Mouse (Mus musculus): ENCODE measurements around the gene Irf1.

Gene Irf1

DNA sequence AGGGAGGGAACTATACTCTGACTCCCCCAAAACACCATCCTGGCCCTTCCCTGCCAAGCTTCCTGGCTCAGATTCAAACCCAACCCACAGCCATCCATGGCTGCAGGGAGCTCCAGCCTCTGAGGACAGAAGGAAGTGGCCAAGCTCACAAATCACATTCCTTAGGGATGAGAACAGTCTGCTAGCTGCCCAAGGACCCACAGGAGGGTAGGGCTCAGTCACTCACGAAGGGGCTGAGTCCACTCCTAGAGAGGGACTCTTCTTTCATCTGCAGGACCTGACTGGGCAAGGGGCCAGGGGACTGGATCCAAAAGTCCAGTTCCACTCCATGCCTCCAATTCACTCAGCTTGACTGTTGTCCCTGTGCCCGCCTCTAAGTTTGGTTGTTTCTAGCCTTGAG, 8.0 kb upstream of the Irf1 start:
- DNase-seq: peak; percentile 32 to 37

DNA sequence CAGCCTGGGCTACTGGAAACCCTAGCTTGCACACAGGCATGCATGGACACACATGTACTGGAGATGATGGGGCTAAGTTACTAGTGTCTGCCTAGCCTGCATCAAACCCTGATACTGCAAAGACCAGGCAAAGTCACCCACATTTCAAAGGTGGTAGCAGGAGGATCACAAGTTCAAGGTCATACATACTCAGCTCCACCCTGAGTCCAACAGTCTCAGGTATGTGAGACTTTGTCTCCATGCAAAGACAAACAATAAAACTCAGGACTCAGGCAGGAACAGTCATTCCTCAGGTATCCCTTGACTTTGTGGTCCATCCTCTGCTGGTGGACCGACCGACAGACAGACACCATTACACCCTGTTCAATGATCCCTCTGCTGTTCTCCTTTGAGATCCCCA, 7.4 kb upstream of the Irf1 start:
- no peak for DNase-seq

DNA sequence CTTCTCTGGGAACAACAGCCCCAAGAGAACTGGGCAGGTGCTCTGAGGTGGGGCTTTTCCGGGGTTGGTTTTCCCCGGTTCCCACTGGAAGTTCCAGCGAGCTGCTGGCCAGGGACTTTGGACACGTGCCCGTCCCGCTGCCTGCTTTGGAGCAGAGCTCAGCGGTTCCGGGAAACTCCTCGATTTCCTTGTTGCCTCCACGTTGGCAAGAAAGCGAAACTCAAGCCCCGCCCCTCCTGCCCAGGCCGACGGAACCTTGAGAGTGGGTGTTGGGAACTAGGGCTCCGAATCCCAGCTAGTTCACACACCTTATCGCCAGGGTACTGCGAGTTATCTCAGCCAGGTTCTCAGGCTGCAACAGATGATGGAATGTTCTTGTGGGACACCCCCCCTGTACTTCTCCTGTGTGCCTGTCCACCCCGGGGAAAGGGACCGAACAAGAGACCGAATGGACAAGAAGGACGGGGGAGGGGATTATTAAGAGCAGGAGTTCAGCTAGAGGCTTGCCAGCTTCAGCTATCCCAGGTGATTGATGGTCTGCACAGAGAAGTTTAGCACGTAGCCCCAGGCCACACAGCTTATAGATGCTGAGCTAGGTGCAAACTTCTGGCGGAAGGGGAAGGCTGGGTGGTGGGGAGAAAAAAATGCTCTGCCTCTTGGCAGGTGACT, 6.9 kb upstream of the Irf1 start:
- peak; percentile 53 to 58 for DNase-seq

DNA sequence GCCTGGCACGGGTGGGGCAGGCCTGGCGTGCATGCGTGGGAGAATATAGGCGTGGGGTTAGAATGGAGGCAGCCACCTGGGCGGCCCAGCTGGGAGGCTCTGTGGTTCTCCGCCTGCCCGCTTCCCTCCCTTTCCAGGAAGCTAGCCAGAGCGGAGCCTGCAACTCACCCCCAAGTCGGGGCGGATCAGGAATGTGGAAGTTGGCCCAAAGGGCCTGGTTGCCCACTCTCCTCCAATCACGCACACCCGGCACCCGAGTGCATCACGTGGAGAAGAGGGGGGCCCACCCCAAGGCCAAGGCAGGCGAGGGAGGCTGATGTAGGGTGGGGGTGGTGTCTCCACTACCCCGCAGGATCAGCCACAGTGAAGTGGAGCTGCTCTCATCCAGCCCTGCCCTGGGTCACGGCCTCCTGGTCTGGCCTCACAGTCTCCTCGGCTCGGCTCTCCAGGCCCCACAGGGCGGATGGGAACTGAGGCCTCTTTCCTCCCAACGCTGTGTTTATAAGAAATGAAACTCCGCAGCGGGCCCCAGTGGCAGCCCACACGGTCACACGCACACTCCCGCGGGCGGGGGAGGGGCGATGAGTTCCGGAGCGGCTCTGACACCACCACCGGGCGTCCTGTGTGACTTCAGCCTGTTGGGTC, 6.2 kb upstream of the Irf1 start:
- DNase-seq: peak; percentile 69 to 75

DNA sequence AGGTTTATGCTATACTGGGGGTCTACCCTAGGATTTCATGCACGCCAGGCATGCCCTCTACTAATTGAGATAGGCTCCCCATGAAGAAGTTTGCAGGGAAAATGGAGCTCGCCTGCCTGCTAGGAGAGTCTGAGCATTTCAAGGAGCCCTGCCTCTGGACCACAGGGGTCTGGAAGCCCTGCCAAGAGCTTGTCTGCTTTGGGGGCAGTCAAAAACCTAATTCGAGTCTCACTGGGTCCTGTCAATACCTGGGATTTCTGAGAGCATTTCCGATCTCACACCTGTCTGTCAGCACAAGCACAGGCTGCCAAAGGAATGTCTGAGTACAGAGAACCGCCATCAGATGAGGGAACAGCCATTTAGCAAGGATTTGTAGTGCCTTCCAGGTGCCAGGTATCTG, 5.2 kb upstream of the Irf1 start:
- DNase-seq: no peak

DNA sequence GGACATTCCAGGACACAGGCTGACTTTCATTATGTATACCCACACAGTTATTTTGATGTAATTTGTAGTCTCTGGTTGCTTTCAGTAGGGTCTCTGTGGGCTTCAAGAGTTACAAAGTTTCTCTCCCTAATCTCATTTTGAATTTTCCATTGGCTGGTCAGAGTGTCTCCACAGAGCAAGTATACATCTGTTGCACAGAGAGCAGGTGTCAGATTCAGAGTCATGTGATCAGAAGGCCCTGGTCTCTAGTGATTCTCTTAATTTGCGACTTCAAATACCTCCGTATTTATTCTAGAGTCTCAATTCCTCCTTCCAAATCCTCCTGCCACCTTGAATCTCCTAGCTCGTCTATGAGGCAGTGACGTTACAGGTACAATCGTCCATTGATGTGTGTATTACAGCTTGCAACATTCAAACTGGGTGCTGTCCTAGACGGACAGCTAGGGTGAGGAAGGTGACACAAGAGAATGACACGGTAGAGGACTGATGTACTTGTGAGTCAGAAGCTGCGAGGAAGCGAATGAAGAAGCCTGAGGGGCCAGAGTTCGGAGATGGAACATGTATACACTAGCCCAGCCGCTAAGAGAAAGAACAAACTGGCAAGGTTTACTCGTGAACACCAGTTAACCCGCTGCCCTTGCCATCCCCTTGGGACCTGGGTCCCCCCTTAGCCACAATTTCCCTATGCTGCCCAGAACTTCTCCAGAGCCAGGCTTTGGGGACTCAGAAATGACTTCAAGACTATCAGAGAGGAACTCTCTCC, 1.2 kb upstream of the Irf1 start:
- DNase-seq: no peak

DNA sequence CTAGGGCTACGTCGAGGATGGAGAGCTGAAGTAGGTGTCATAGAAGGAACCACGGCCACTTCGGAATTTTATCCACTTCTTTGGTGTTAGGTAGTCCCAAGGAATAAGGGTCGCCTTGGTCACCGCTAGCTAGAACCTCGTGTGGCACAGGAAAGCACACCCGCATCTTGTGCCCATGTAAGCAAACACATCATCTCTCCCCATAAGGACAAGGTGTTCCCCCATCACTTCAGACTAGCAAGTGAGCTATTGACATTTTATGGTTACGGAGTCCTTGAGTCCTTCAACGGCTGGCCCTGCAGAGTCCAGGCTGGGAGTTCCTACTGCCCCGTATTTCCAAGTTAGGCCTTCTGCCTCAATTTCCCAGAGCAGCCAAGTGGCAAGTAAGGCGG, 633 bp upstream of the Irf1 start:
- no peak for DNase-seq

DNA sequence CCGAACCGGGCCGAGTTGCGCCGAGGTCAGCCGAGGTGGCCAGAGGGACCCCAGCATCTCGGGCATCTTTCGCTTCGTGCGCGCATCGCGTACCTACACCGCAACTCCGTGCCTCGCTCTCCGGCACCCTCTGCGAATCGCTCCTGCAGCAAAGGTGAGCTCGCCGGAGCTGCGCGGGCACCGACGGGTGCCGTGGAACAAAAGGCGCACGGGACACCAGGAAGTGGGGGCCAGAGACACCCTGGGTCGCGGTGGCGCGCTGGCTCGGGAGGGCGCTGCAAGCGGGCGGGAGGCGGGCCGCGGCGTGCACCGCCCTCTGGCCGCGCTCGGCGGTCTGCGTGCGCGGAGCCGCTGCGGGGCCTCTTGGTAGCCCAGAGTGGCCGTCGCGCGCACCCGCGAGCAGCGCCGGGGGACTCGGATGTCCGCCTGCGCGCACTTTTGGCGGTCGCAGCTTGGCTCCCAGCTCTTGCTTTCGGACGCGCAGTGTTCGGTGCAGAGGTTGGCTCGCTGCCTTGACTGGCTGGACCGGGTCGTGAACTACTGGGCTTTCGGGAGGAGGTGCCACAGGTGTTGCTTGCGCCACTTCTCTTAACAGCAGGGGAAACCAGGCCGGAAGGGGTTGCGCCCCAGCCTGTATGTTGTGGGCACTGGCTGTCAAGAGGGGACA, 444 bp downstream of the Irf1 start:
- DNase-seq: peak; percentile 41 to 66

DNA sequence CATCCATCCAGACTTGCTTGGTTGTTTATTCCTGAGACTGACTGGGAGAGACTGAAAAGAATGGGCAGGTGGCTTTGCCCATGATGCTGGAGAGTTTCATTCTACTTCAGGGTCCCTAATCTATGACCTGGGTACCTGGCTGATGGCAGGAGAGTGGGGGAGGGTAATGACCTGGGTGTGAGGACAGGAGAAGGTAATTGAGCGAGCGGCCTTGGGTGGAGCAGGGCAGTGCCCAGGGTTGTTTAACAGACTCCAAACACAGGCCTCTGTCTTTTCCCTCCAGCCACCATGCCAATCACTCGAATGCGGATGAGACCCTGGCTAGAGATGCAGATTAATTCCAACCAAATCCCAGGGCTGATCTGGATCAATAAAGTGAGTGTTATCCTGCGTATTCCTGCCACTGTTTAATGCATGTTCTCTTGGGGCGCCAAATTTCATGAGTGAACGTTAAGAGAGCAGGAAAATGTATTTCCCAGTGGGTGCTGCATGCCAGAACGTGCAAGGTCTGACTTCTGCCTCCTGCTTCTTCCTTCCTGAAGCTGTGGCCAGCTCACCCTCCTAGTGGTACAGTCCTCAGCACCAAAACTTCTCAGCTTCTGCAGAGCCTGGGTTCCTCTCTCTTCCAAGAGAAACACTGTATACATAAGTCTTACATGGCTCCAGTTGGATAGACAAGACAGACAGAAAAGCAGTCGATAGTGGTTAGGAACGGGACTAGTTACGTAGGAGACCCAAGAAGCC, 1.4 kb downstream of the Irf1 start:
- no peak for DNase-seq

DNA sequence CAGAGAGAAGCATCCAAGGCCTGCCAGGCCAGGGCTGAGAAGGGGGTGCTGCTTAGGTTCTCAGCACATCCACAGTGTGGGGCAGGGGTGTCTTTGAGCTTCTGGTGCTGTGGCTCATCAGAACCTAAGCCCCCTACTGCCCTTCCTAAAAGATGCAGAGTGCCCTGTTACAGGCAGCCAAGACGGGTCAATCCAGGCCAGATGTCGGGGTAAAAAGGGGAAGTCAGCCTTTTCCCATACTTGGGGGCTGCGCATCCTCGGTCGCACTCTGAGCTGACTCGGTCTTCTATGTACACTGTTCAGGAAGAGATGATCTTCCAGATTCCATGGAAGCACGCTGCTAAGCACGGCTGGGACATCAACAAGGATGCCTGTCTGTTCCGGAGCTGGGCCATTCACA, 2.7 kb downstream of the Irf1 start:
- no peak for DNase-seq

DNA sequence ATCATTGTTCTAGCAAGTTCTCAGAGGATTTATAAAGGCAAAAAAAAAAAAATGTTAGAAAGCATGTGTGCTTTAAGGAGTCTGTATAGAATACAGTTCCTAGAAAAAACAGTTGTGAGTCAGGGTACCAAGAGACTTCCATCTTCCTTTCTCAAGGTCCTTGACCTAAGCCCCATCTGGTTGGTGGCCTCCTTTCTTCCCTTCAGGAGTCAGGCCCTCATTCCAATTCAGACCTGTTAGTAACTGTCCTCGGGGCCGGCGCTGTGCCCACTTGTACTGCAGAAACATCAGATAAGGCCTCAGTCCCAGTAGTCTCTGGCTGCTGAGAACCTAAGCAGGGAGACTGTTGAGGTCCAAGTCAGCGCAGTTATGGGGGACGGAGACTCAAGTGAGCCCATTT, 3.3 kb downstream of the Irf1 start, which contains the start of gene Gm17334:
Gene Gm17334 (minus strand): TSS at position 101 of the 400 bp plus-strand sequence.
- DNase-seq: no peak

DNA sequence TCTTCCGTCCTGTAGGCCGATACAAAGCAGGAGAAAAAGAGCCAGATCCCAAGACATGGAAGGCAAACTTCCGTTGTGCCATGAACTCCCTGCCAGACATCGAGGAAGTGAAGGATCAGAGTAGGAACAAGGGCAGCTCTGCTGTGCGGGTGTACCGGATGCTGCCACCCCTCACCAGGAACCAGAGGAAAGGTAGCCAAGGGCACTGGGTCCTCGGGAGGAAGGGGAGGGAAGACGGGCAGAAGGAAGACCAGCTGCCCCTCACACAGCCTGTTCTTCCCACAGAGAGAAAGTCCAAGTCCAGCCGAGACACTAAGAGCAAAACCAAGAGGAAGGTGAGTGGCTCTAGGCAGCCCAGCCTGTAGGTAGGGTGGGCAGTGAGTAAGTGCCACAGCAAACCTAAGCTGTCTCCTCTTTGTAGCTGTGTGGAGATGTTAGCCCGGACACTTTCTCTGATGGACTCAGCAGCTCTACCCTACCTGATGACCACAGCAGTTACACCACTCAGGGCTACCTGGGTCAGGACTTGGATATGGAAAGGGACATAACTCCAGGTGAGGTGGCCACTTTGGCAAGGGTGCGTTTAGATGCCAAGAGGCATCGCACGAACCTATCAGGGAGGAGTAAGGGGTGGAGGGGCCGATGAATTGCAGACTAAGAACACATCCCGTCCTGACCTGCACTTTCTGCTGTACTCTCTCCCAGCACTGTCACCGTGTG, 4.0 kb downstream of the Irf1 start:
- DNase-seq: no peak

DNA sequence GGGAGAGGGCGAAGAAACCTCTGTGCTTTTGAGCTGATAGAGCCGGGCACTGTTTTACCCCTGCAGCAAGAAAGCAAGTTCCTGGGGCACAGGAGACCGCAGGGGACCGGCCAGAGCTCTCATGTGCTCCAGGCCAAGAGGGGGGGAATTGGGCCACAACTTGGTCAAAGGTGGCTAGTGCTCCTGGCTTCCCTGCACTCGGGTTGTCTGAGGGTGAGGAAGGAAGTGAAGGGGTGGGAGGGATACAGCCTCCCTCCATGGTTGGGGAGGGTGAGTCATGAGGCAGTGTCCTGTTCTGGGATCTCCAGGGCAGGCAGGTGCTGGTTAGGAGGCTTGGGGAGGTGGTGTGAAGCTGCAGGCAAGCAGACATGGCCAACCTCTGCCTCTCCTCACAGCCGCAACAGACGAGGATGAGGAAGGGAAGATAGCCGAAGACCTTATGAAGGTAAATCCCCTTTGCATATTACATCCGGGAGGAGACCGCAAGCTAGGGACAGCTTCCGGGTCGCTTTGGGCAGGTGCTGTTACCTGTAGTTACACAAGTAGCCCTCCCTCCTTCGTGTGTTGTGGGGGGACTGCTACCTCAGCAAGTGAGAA, 4.9 kb downstream of the Irf1 start:
- no peak for DNase-seq

DNA sequence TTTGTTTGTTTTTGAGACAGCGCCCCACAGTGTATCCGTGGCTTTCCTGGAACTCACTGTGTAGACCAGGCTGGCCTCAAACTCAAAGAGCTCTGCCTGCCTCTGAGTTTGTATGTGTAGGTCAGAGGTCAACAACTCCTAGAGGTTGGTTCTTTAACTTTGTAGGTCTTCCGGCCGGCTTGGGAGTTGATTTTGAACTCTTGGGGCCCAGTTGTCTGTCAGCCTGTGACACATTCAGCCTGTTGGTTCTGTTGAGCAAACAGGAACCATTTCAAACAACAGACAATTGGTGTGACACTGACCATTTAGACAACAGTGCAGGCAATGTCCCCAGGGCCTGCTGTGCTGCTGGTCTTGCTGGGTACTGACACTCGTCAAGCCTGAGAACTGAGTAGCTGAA, 7.9 kb downstream of the Irf1 start:
- no peak for DNase-seq

DNA sequence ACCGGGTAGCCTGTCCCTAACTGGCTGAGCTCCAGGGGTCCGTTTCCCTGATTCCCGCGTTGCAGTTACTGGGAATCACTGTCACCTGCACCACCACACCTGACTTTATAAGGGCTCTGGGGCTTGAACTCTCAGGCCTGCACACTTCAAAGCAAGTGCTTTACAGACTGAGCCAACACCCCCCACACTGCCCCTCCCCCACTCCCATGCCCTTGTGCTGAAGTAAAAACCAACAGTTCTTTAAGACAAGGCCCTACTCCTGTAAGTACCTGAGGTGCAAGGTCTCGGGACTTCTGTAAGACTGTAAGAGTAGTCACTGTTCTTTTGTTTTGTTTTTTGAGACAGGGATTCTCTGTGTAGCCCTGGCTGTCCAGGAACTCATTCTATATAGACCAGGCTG, 8.6 kb downstream of the Irf1 start:
- no peak for DNase-seq

DNA sequence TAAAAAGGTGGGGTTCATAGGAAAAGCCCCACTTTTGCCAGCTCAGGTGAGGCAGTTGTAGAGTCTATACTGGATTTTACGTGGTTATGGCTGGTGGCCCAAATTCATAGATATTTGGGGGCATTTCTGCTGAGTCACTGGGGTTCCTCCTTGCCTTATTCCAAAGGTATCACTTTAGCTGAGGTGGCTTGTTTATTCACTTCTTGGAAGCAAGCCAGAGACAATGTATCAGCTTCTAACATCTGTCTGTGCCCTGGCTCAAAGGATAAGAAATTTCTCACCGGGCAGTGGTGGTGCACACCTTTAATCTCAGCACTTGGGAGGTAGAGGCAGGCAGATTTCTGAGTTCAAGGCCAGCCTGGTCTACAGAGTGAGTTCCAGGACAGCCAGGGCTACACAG, 10.0 kb downstream of the Irf1 start:
- DNase-seq: no peak

DNA sequence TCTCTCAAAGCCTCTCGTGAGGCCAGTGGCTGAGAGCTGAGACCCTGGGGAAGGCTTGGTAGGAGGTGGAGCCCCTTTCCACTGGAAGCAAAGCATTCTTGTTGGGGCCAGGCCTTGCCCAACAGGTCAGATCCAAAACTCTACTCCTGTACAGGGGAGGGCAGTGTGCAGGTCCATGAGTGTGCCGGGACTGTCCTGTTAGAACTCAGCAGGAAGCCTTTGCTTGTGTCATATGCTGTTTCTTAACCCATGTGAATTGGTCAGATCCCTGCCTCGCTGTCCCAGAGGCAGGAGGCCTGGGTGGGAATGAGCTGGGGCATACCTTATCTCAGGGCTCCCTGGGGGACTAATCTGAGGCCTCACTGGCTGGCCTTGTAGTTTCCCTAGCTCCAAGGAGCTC, 10.4 kb downstream of the Irf1 start:
- DNase-seq: no peak

DNA sequence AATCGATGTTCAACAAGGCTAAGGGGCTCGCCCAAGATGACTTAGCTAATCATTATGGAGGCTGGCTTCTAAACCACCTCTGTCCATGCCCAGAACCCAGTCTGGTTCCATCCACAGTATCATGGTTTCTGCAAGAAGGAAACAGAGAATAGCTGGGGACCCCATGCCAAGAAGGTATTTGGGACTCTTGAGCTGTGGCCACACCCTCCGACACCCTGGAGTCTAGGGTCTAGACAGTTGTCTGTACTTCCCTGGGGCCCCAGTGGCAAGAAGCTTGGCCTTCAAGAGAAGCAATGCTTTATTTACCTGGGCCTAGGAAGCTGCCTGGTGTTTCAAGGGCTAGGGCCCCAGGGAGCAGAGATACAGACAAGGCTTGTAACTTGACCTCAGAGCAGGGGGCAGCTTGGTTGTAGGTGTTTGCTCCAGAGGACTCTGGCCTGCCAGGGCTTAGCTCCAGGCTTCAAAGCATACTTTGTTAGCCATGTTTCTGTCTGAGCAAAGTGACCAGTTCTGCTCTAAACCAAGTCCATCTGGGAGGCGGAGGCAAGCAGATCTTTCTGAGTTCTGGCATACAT, 11.5 kb downstream of the Irf1 start:
- DNase-seq: no peak

DNA sequence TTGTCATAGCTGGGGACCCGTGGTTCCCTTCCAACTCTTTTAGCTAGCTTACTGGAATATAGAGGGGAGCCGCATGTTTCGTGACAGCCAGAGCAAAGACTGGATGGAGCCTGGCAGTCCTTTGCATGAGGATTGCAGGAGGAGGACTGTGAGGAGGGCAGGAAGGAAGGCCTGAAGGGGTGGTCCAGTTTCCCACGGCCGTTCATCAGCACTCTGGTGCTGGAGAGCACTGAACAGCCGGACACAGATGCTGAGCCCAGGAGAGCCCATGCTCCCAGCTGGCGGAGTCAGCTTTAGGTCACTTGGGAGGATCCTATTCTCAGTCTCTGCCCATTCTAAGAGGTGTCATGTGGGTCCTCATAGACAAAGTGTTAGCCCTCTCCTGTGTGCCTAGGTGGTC, 12.2 kb downstream of the Irf1 start:
- DNase-seq: no peak

DNA sequence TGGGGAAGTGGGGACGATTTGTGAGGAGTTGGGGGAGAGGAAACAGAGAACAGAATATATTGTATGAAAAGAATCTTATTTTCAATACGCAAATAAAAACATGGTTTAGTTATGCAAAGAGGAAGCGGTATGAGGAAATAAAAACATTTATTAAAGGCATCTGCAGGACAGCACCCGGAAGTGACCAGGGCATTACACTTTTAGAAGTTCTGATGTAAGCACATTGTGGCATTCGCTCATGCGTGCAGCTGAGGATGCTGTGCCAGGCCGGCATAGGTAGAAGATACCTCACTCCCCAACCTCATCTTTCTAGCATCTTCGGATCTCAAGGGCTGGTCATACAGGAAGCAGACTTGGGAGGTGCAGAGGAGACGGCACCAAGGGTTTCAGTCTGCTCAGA, 13.5 kb downstream of the Irf1 start:
- no peak for DNase-seq

DNA sequence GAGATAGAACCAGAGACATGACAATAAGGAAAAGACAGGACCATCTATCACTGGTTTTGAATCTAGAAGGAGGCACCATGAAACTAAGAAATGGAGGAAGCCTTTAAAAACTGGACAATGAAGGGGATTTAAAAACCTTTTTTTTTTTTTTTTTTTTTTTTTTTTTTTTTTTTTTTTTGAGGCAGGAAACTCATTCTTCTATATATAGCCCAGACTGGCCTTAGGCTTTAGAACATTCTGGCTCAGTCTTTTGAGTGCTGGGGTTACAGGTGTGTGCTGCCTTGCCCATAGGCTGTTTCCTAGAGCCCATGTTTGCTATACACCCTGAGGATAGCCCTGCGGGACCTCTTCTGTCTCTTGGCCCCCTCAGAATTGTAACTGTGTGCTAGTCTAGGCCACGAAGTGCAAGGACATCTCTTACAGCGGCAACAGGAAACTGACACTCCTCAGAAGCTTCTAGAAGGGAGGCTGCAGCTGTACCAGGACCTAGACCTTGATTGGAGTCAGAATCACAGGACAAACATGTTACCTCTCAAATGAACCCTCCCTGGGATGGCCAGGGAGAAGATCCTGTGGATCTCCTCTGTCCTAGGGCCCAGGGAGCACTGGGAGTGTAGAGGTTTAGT, 15.6 kb downstream of the Irf1 start:
- no peak for DNase-seq

All from cerebellum, adult 18-20 months (tissue).